Mouse (Mus musculus) MN1 (cell line): Measurements from ENCODE around the gene Spata2.

Experiments used
- DNase-seq: peaks from one replicate; pipeline ENCODE4 v3.0.0-alpha.2; 2016; ENCODE audit warnings: low spot score

Gene Spata2

GRCm38 (mm10) chr2:167483081-167483826, 9.4 kb downstream of the Spata2 start:
- DNase-seq, result no peak

DNA sequence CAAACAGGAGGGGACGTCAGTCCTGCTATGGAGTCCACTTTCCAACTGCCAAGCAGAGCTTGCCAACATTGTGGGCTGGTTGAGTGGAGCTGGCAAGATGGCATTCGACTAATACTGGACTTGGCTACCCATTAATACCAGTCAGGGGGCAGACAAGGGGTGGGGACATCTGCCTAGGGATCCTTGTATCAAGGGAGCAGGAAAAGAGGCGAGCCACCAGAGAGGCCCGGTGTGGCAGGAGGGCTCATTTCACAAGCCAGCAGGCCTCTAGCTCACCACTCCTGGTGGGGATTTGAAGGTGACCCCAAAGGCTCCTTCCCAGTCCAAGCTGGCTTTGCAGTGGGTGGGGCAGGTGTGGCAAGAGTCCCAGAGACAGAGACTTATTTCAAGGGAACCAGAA, 10.0 kb downstream of the Spata2 start:
- DNase-seq, result no peak

GRCm38 (mm10) chr2:167479501-167479900, 13.2 kb downstream of the Spata2 start:
- DNase-seq, result no peak

DNA sequence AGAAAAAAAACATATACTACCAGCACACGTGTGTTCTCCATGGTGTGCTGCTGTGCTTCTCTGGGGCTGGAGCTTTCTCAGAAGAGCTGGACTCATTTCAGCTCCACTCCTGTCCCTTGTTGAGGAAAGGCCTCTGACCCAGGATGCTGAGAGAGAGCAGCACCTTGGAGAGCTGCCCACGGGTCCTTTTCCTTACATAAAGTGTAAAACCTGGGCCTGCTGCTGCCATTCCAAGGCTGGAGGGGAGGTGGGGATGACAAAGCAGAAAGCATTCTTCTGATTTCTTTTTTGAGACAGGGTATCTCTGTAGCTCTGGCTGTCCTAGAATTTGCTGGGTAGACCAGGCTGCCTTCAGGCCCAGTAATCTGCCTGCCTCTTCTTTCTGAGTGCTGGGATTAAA, 14.6 kb downstream of the Spata2 start:
- DNase-seq, result no peak

DNA sequence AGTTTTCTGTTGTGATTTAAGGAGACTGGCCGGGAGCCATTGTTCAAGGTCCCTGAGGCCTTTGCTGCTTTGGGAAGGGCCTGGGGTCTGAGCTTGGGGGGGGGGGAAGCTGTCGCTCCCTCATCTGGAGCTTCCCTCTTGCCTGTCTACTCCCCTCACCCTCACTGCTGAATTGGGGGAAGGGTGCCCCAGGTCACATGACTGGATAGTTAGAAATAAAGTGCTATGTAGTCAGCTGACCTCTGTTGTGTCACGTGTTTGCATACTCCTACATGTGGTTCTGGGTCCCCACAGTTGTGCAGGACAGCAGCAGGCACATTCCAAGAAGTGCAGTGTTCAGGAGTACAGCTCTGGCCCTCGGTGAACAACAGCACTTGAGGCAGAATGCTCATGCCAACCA, 15.9 kb downstream of the Spata2 start:
- DNase-seq, result no peak

DNA sequence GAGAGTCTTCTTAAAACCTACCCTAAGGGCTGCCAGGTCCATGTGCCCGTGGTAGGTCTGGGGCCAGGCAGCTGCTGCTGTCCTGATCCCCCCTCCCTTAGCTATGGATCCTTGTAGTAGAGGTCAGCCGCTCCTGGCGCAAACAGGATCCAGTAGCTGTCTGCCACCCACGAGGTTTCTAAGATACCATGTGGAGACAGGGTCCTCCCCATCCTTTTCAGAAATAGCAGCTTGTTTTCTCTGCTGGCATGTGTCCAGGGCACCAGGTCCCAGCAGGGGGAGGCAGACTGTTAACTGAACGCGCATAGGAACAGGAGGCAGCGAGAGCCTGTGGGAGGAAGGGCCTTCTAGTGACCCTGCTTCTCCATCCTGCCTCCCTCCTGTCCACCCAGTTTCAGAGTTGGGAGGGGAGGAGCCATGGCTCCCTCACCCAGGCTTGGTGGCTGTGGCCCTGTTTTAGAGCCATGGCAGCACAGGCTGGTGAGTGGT, 16.4 kb downstream of the Spata2 start:
- peak; percentile 92 for DNase-seq

DNA sequence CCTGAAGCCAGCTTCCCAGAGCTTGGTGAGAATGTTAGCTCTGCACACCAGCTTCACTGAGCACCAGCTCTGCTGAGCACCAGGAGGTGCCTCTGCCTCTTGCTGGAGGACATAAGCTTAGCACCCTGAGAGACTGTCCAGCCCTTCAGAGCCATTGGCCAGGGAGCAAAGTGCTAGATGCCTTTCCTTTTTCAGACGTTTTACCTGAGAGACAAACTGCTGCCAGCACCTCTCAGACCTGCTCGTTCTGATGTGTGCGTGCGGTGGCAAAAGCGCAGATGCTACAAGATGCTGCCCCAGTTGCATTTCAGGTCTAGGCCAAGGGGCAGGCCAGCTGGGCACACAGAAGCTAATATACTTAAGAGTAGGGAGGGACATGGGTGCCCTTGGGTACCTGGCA, 17.1 kb downstream of the Spata2 start:
- DNase-seq, result no peak

DNA sequence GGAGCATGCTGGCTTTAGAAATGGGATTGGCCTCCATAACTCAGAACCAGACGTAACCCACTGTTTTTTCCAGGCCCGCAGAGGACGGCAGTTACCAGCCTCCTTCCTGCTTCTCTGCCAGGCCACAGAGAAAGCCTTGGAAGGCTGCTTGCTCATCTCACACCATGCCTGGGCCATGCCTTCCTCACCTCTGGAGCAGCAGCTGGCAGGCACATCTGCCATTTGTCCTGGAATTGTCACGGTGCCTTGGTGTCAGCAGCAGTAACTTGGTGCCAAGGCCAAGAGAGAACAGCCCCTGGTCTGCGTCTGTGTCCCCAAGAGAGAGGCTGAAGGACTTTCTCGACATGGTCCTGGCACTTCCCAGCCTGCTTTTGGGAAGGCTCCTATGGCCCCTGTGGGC, 18.5 kb downstream of the Spata2 start:
- DNase-seq, result peak; percentile 51

DNA sequence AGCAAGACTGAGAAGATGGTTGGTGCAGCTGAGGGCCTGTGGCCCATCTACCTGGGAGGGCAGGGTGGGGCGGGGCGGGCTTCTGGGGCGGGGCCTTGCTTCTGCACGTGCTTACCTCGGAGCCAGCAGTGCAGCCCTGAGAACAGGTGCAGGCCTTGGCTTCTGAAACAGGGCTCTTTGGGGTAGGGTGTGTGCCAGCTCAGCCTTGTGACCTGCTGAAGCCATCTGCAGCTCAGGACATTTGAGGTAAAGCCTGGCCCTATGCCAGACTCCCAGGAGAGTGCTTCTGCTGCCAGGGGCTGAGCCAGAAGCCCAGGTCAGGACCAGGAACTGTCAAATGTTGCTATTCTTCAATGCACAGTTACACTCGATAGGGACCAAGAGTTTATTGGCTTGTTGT, 21.1 kb downstream of the Spata2 start:
- peak; percentile 67 for DNase-seq

DNA sequence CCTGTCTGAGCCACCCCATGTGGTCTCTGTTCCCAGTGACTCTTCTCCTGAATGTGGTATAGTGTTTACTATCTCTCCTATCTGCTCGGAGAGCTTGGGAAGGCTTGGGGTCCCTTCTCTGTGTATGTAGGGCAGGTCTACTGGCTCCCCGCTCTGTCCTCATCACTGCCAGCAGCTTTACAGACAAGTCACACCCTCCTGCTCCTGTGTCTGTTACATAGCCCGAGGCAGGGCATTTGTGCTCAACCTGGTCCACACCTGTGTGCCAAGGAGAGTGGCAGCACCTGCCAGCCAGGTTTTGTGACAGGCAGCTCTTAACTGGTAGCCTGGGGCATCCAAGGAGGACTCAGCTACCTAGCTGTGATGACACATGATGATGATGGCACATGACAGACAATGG, 22.1 kb downstream of the Spata2 start:
- no peak for DNase-seq

DNA sequence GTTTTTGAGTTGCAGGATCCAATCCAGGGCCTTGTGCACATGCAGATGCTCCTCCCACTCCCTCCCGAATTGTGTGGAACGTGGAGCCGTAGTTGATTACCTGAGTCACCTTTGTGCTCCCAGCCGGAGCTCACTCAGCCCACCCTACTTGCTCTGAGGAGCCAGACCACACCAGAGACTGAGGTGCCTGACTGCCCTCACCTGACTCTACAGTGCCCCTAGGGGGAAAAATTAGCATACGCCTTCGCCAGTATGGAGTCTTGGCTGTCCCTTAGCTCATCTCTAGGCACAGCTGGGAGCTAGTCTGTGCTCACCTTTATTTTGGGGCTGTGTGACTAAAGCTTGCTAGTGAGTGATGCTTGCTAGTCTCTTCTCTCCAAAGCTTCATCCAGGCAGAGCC, 24.2 kb downstream of the Spata2 start:
- DNase-seq, result no peak

- no peak for DNase-seq
Observed at GRCm38 (mm10) chr2:167467214-167467613, 25.5 kb downstream of the Spata2 start.

DNA sequence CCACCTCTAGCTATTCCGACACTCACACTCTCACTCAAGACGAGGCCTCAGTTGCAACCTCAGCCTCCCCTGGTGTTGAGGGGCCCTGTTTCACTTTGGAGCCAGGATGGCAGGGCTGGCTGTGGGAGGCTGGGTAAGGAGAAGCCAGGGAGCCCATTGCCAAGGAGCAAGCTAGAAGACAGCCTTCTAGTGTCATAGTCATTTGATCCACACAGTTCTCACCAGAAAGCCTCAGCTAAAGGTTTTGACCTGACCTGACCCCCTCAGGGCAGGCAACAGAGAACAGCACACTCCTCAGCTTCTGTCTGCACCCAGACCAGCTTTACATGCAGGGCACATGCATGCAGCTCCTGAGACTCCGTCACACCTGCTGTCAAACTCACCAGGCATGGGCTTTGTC, 26.7 kb downstream of the Spata2 start:
- DNase-seq, result no peak

DNA sequence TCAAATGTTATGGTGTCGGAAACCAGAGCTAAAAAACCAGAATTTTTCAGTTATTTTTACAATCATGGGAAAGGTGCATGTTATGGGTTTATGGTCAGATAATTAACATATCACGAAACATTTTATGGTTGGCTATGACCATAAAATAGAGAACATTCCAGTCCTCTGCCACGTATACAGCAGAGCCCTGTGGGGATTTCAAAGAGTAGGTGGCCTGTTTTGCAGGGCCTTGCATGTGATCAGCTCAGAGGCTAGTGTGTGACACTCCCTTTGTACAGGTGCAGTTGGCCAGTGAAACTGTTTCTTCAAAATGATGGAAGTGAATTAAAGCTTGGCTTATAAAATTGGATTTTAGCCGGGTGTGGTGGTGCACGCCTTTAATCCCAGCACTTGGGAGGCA, 28.9 kb downstream of the Spata2 start:
- no peak for DNase-seq

GRCm38 (mm10) chr2:167462954-167463353, 29.7 kb downstream of the Spata2 start:
- peak; percentile 58 for DNase-seq

DNA sequence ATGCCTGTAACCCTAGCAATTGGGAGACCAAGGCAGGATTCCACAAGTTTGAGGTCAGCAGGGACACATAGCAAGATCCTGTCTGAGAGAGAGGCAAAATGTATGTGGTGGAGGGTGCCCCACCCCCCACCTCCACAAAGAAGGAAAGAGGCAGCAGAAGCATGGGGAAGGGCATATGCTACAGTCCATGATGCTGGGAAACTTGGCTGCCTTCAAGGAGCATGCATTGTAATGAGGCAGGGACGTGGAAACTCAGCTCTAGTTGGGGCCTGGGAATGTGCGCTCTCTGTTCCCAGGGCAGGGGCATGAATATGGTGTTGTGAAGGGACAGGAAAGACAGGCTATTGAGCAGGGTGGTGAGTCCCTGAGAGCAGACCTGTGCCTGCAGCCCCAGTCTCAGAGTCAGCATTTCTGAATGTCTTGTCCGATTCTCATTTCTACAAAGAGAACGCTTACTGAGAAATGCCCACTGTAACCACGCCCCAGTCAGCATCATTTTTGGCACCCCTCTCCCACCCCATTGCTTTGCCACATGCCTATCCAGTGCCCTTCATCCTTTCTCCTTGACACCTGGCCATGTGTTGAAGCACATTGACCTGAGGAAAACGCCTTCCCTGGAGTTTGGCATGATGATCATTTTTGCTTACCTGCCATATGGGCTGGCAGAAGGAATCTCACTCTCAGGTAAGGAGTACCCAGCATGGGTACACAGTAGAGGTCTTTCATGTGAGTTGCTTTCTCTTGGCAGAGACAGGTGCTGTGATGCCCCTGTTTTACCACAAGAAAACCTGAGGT, 33.4 kb downstream of the Spata2 start:
- DNase-seq, result no peak

DNA sequence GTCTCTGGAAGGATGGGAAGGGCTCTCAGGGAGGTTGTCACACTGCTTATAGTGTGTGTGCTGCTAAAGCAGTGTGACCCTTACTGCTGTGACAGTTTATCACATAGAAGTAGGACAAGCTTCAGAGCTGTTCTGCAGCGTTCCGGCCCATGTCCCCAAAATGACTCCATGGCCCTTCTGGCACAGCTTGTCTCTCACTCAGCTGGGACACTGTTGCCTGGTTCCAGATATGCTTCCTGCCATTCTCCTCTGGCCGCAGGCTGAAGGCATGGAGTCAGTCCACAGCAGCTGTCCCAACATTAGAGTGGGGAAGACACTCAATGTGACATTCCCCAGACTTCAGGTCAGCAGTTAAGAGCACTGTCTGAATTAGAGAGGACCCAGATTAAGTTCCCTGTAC, 34.1 kb downstream of the Spata2 start:
- DNase-seq, result no peak

- no peak for DNase-seq
Observed at GRCm38 (mm10) chr2:167457213-167457612, 35.5 kb downstream of the Spata2 start.

GRCm38 (mm10) chr2:167456361-167457020, 36.2 kb downstream of the Spata2 start:
- DNase-seq, result no peak

- DNase-seq, result peak; percentile 74
Observed at GRCm38 (mm10) chr2:167453814-167454213, 38.9 kb downstream of the Spata2 start.

- DNase-seq, result peak; percentile 49
Observed at GRCm38 (mm10) chr2:167450647-167451046, 42.0 kb downstream of the Spata2 start.

- DNase-seq, result no peak
Observed at GRCm38 (mm10) chr2:167449331-167450275, 43.1 kb downstream of the Spata2 start.
